Mouse (Mus musculus) erythroid progenitor cell, adult 5-6 weeks (primary cell): ENCODE data around the gene Ccr8. TPM values are rescaled to one million over a fixed set of nuclear protein-coding genes. Genes with fewer than 3 reads are reported as not detected.
A peak's percentile ranks its signal among the peaks of the same experiment; 100 is the strongest.

Source experiments
- ATAC-seq: replicated peaks from 2 replicates; pipeline ENCODE4 v1.8.0; 2016; ENCODE audit warnings: moderate number of reproducible peaks, mild to moderate bottlenecking, moderate TSS enrichment, inconsistent platforms; ENCODE audit not compliant: poor library complexity, low FRiP score, severe bottlenecking
- total RNA-seq, 2 experiments: library from RNA; stranded (forward) in 1 of 2; stranded (reverse) in 1 of 2; fragments of 150-400 nt in 1 of 2; fragments of 186-747, 209-891 nt in 1 of 2; gene quantifications; 2 replicates each; pipeline versions ENCODE4 v1.2.3 to v1.2.4; 2015 to 2017; ENCODE audit warnings: low replicate concordance in 2 of 2

Gene Ccr8
- total RNA-seq (2015; ENCODE audit: low replicate concordance) (not detected in 2 replicates), total RNA-seq (2017; ENCODE audit: low replicate concordance) (not detected in 2 replicates)

DNA sequence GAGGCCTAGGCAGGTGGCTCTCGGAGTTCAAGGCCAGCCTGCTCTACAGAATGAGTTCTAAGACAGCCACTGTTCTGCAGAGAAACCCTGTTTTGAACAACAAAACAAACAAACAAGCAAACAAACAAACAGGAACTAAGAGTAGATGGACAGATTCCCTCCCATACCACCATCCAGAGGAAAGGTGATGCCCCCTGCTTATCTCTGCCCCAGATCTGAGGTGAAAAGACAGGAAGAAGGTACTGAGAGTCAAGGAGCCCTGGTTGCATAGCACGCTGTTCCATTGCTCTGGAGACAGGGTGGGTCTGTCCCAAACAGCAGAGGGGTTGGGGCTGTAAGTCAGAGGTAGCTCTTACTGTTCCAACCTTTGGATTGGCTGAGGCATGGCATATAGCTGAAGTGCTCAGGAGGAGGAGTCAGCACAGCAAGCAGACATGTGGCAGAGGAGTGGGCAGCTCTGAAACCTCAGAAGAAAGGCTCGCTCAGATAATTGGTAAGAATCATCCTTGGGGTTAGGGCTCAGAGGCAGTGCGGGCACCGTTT, at the start of gene Ccr8:
Gene Ccr8, plus strand, starts transcription at position 419 of the 543 bp plus-strand sequence.
- no peak for ATAC-seq

GRCm38 (mm10) chr9:120043115-120043514, 48.8 kb upstream of the Ccr8 start:
- no peak for ATAC-seq

DNA sequence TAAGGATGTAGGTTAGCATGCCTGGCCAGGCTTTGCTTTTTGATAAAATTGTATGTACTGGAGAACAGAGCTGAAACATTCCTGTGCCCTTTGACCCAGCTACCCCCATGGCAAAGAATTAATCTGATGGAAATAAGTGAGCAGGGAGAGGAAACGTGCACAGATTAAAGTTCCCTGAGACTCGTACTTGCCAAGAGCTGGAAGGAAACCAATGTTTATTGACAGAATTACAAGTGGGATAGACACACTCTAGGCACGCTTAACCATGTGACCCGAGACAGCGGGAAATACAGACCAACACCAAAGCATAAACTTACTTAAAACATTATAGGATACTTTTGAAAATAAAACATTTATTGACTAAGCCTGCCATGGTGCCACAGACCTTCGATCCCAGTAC, 43.4 kb upstream of the Ccr8 start:
- no peak for ATAC-seq

DNA sequence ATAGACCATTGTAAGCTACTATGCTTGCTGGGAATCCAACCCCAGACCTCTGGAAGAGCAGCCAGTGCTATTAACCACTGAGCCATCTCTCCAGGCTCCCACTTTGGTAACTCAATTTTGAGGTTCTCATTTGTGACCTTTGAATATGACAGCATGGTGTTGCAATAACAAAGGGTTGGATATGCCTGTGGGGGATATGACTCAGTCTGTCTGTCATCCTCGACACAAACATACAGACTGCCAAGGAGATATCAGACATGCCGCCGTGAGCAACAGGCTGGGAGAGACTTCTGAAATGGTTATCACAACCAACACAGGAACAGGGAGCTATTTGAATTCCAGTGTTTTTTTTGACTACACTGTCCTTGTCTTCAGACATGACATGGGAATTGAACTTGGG, 42.5 kb upstream of the Ccr8 start:
- no peak for ATAC-seq

DNA sequence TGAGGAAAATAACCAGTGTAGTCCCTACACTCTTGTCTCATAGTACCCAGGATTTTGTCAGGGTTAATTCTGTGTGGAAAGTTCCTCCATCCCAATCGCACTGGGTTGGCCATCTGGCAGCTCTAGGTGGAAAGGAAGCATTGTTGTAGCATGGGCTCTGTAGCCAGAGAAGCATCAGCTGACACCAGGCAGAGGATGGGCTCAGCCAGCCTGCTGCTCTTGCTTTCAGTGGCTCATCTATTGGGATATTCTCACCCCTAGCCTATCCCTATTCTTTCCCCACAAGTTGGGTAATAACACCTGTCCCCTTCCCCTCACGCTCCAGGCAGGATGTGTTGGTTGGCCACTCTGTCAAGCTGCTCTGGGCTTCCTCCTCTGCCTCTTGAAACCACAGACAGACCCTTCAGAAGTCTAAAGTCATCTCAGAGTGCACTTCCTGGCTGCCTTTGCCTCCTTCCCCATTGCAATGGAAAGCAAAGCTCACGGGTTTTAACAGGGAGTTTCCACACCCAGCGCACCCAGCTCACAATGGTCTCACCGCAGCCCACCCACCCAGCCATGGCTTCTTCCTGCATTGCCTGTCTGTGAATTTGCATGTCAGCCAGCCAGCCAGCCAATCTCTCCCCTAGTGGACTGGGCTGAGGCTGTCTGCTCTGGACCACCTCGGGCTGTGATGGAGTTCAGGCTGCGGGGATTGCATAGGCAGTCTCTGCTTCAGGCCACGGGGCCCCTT, 37.2 kb upstream of the Ccr8 start:
- peak; percentile 34; the same call in 1 of the 2 replicates for ATAC-seq

- ATAC-seq: no peak
These were observed 35.7 kb upstream of the Ccr8 start for GRCm38 (mm10) chr9:120056201-120056600.

DNA sequence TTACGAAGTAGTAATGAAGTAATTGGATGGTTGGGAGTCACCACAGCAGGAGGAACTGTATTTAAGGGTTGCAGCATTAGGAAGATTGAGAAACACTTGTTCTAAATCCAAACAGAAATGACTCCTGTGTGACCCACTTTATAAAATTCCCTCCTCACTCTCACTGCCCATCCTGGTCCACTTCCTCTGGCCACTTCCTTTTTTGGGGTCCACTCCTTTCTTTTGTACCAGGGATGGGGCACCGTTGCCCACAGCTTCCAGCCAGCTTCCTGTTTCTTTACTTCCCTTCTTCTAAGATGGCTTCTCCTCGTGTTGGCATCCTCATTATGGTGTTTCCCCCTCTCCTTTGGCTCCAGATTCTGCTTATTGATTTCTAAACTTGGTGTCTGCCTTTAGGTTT, 33.2 kb upstream of the Ccr8 start:
- ATAC-seq: no peak

DNA sequence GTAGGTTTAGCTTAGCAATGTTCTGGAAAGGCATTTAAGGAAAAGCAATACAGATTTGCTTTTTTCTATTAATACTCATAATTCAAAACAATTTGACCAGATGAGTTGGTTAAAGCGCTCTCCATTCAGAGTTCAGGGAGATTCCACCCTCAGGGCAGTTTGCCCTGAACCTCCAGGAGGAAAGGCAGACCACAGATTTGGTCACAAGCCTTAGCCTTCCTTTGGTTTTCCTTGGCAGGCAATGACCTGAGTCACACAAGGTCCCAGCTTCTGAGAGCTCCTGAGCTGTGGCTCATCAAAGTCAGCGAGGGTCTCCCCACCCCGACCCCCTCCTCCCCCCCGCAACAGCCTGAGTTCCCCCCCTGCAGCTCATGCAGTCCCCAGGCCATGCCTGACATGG, 27.6 kb upstream of the Ccr8 start:
- no peak for ATAC-seq

DNA sequence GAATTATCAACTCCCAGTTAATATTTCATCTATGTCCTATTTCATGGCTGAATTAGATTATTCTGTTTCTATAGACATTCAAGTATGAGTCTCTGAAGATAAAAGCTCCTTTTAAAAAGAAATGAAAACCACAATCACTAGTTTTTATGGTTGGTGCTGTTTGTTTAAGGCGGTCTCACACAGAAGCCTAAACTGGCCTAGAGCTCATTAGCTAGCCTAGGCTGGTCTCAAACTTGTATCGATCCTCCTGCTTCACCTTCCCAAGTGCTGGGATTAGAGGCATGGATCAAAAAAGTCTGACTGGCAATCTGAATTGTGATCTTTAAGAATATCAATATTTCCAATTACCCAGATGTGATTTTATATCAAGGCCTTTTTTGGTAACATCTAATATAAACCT, 24.3 kb upstream of the Ccr8 start:
- ATAC-seq: no peak

GRCm38 (mm10) chr9:120068047-120068446, 23.9 kb upstream of the Ccr8 start:
- ATAC-seq: no peak

DNA sequence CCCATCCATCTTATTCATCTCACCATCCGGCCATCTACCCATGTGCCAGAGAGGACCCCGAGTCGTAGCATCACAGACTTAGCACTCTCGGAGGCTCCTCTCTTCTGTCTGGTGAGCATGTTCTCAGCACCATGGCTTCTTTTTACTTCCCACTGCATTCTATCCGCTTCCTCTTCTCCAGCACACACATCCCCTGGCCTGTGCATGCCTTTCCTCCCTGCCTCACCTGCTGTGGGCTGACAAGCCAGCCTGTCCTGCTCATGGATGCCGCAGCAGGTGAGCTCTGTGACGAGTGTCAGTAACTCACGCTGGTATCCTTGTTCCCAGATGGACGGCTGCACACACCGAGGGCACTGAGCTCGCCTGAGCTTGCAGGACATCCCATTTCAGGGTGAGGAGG, 22.1 kb upstream of the Ccr8 start, which contains the start of gene Cx3cr1:
Gene Cx3cr1, minus strand, starts transcription at position 101 of the 400 bp plus-strand sequence.
- no peak for ATAC-seq

DNA sequence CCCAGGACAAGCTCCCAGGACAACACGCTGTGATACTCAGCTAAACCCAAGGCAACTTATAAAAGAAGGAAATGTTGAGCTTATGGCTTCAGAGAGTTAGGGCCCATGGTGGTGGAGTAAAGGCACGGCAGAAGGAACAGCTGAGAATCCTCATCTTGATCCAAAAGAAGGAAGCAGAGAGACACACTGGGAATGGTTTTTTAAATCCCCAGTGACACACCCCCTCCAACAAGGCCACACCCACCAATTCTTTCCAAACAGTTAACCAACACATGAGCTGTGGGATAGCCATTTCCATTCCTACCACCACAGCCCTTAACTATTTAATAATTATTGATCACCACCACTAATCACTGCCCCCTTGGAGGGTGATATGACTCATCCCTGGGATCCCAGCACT, 20.7 kb upstream of the Ccr8 start:
- ATAC-seq: no peak

GRCm38 (mm10) chr9:120073169-120073568, 18.7 kb upstream of the Ccr8 start:
- ATAC-seq: peak; percentile 70

DNA sequence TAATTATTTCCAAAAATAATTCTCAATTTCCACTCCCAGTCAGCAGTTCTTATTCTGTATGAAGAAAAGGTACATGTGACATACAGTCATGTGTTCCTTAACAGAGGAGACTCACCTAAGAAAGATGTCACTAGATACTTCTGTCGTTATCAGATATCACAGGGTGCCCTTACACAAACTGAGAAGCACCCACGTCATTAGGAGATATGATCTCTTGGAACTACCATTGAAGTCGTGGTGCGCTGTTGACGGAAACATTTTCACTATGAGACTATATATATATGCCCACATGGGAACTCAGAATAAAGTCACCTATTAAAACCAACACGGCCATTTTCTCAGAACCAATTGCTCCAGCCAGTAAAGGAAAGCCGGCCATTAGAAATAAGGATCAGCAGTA, 17.4 kb upstream of the Ccr8 start:
- no peak for ATAC-seq

GRCm38 (mm10) chr9:120078241-120078640, 13.7 kb upstream of the Ccr8 start:
- ATAC-seq: no peak

DNA sequence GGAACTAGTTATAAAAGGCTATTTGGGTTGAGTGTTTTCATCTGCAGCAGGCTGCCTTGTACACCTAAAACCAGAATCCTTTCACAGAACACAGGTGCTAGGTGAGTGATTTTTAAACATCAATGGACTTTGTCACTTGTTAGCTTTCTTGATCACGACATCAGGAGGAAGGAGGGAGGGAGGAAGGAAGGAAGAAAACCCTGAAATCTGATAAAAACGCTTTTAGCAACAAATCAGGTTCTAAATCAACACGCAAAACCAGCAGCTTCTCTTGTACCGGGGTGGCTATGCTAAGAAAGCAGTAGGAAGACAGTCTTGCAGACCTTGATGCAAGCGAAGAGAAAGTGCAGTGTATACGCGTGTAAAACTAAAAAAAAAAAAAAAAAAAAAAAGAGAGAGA, 12.0 kb upstream of the Ccr8 start:
- no peak for ATAC-seq

DNA sequence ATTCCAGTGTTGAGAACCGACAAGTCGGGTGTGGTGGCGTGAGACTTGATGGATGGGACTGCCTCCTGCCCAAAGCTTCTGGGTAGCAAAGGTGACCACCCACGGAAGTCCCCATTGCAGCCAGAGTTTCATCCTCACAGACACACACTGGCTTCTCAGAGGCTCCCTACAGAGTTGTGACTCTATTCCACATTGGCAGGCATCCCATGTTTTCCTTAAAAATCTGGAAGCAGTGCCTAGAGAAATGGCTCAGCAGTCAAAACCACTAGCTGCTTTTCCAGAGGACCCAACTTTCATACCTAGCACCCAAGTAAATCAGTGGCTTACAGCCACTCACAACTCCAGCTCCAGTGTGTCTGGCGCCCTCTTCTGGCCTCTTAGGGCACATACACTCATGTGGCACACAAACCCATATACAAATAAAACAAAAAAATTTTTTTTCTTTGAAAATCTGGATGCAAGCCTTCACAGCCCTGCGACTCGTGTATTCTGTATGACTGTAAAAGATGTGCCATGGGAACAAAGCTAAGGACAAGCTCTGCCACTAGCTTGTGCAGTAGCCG, 11.3 kb upstream of the Ccr8 start:
- ATAC-seq: no peak

GRCm38 (mm10) chr9:120081247-120081646, 10.7 kb upstream of the Ccr8 start:
- no peak for ATAC-seq

DNA sequence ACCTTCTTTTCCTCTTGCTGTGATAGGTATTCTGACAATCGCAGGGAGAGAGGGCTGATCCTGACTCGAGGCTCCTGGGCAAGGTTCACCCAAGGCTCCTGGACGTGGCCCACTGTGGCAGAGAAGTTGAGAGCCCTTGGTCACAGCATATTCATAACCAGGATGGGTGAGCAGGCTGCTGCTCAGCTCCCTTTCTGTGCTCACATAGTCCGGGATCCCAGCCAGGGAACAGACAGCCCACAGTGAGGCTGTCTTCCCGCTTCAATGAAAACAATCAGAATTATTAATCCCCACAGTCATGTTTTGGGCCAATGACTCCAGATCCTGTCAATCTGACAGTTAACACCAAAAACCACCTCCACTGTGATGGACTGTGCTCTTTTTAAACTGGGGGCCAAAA, 9.9 kb upstream of the Ccr8 start:
- ATAC-seq: no peak

- ATAC-seq: no peak
These were observed 9.2 kb upstream of the Ccr8 start for GRCm38 (mm10) chr9:120082691-120083090.

GRCm38 (mm10) chr9:120083158-120083894, 8.6 kb upstream of the Ccr8 start:
- no peak for ATAC-seq
